ENCODE assay signal across 7 mouse cellular contexts in the genomic region with DNA sequence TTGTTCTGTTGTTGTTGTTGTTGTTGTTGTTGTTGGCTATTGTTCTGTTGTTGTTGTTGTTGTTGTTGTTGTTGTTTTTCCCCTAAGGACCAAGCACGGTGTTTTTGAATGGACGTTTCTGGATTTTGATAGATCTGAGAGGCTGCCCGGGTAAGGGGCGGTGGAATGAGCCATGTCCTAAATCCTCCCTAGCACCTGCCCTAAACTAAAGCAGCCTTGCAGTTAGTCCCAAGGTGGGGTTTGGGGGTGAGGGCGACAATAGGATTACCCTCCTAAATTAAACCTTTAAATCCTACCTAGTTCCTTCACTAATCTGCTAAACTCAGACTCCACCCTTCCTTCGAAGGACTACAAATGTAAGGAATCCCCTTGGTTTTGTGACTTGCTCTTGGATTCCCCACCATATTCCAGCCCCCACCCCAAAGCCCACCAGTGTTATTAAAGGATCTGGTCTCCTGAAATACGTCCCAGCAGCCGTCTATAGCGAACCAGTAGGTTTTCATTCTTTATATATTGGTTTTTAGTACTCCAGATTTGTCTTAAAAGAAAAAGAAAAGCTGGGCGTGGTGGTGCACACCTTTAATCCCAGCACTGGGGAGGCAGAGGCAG. TPM values are rescaled to one million over a fixed set of nuclear protein-coding genes. Genes with fewer than 3 reads are reported as not detected.
DNase-seq lines count a peak whose midpoint lies in the region; ATAC-seq lines count a peak whose summit lies in the region.

No protein-coding gene starts in this region.

- H3K27ac ChIP-seq in neural tube, embryonic 11.5 days (ENCODE audit: low read depth, low read length): no peak overlapping the region
- H3K27ac ChIP-seq in hindbrain, embryonic 12.5 days: peak overlapping the region; percentile 87

- WGBS in neural tube, embryonic 11.5 days: 43% methylated on average over 10 of the region's 10 CpGs
- WGBS in hindbrain, embryonic 12.5 days: 40% methylated on average over 10 of the region's 10 CpGs

- peak overlapping the region; percentile 43 for H3K4me2 ChIP-seq in neural tube, embryonic 11.5 days (ENCODE audit: low read depth)
- peak overlapping the region; percentile 88 for H3K4me2 ChIP-seq in hindbrain, embryonic 12.5 days (replicated peaks)

- peak overlapping the region; percentile 68 for H3K4me3 ChIP-seq in neural tube, embryonic 11.5 days (ENCODE audit: low read depth, low read length)
- H3K4me3 ChIP-seq in hindbrain, embryonic 12.5 days: peak overlapping the region; percentile 74
- H3K4me3 ChIP-seq in megakaryocyte, embryonic 14.5 days (replicated peaks): peak overlapping the region; percentile 93

- peak overlapping the region; percentile 75 for H3K9ac ChIP-seq in neural tube, embryonic 11.5 days (ENCODE audit: low read length)
- peak overlapping the region; percentile 83 for H3K9ac ChIP-seq in hindbrain, embryonic 12.5 days

- no peak for DNase-seq in neural tube, embryonic 11.5 days (ENCODE audit: low spot score)
- no peak for DNase-seq in neural tube, embryonic 10.5 days (ENCODE audit: extremely low spot score, low spot score)
- DNase-seq in cerebellum, adult 9-11 months: peak; percentile 25
- DNase-seq in right cerebral cortex, postnatal 4 days: no peak
- DNase-seq in urinary bladder, postnatal 36 days (ENCODE audit: low spot score in 2 of 2): no peak

- no peaks in the 10 kb centered on the region for H3K27me3 ChIP-seq in neural tube, embryonic 11.5 days (ENCODE audit: control insufficient read depth, insufficient read depth, low read length)
- H3K27me3 ChIP-seq in hindbrain, embryonic 12.5 days: no peaks in the 10 kb centered on the region
- no peaks in the 10 kb centered on the region for H3K27me3 ChIP-seq in megakaryocyte, embryonic 14.5 days (replicated peaks)

- peak; percentile 67 for ATAC-seq in neural tube, embryonic 11.5 days (ENCODE audit: insufficient read depth, low FRiP score, low TSS enrichment)
- peak; percentile 75 for ATAC-seq in hindbrain, embryonic 12.5 days (ENCODE audit: low FRiP score)

- H3K36me3 ChIP-seq in neural tube, embryonic 11.5 days (ENCODE audit: control insufficient read depth, insufficient read depth, low read length): no peaks in the 10 kb centered on the region
- no peaks in the 10 kb centered on the region for H3K36me3 ChIP-seq in hindbrain, embryonic 12.5 days
- H3K36me3 ChIP-seq in megakaryocyte, embryonic 14.5 days (replicated peaks; ENCODE audit: low read length): no peaks in the 10 kb centered on the region

- no peaks in the 10 kb centered on the region for H3K9me3 ChIP-seq in neural tube, embryonic 11.5 days (ENCODE audit: control insufficient read depth, low read length)
- no peaks in the 10 kb centered on the region for H3K9me3 ChIP-seq in hindbrain, embryonic 12.5 days (replicated peaks)
- no peaks in the 10 kb centered on the region for H3K9me3 ChIP-seq in megakaryocyte, embryonic 14.5 days

- peaks cover 14% of the 10 kb centered on the region for H3K4me1 ChIP-seq in neural tube, embryonic 11.5 days (ENCODE audit: control insufficient read depth, insufficient read depth, low read length)
- H3K4me1 ChIP-seq in hindbrain, embryonic 12.5 days: peaks cover 17% of the 10 kb centered on the region
- H3K4me1 ChIP-seq in megakaryocyte, embryonic 14.5 days: peaks cover 32% of the 10 kb centered on the region

RNA-seq across cellular contexts. Expression of a gene that starts 0.6 kb away (rescaled TPM):
- 59.0 and 66.4 TPM in 2 replicates for polyA plus RNA-seq in neural tube, embryonic 11.5 days (2014; fragmentation: Nextera tagmentation; extraction: Ambion mirVana)
- 41.3 and 44.0 TPM in 2 replicates for polyA plus RNA-seq in hindbrain, embryonic 12.5 days (2016; fragmentation: Nextera tagmentation; extraction: Ambion mirVana)
- 6.8 TPM in 1 of 2 replicates, not detected in the other for polyA plus RNA-seq in megakaryocyte, embryonic 14.5 days (2012; ENCODE audit: insufficient read depth, low replicate concordance)

RNA-seq across cellular contexts. Expression of a gene that starts 44.0 kb away (rescaled TPM):
- polyA plus RNA-seq in neural tube, embryonic 11.5 days (2014; fragmentation: Nextera tagmentation; extraction: Ambion mirVana): 33.6 and 36.4 TPM in 2 replicates
- polyA plus RNA-seq in hindbrain, embryonic 12.5 days (2016; fragmentation: Nextera tagmentation; extraction: Ambion mirVana): 45.8 and 48.4 TPM in 2 replicates
- polyA plus RNA-seq in megakaryocyte, embryonic 14.5 days (2012; ENCODE audit: insufficient read depth, low replicate concordance): not detected in 2 replicates

Comparison
In these comparisons a context has a peak if more than half of its experiments do, and no peak if none do; other contexts are left out.
1. RNA of a gene that starts 44.0 kb away (polyA plus RNA-seq): 45.8 to 48.4 TPM in hindbrain, embryonic 12.5 days and 33.6 to 36.4 TPM in neural tube, embryonic 11.5 days; not detected in megakaryocyte, embryonic 14.5 days; every median in the first group is over 10 times any median in the second.
2. Peak in every context shown above with its lines, with median percentiles within 50 percentile points of each other: H3K4me3 ChIP-seq.